Mouse (Mus musculus) C2C12 (cell line): ENCODE data around the gene Gan.

Experiments used
- CEBPB ChIP-seq: IDR thresholded peaks from one replicate; pipeline ENCODE4 v1.6.1; 2011; ENCODE audit warnings: low read depth, mild to moderate bottlenecking, control low read depth, moderate library complexity
- CTCF ChIP-seq: IDR thresholded peaks from one replicate; pipeline ENCODE4 v1.5.1; 2011; ENCODE audit not compliant: control insufficient read depth, insufficient read depth, insufficient read length
- FOSL1 ChIP-seq: IDR thresholded peaks from one replicate; pipeline ENCODE4 v1.8.0; 2011; ENCODE audit warnings: mild to moderate bottlenecking, low read length; ENCODE audit not compliant: poor library complexity, insufficient read depth, severe bottlenecking
- MAX ChIP-seq: IDR thresholded peaks from one replicate; pipeline ENCODE4 v1.6.1; 2011; ENCODE audit warnings: mild to moderate bottlenecking, control low read depth
- MYOD1 ChIP-seq: IDR thresholded peaks from one replicate; pipeline ENCODE4 v1.6.1; 2011; ENCODE audit warnings: low read depth; ENCODE audit not compliant: control insufficient read depth, insufficient read length
- MYOG ChIP-seq: IDR thresholded peaks from one replicate; pipeline ENCODE4 v1.6.1; 2011; ENCODE audit not compliant: control insufficient read depth, insufficient read length; ENCODE audit errors: extremely low read depth
- USF1 ChIP-seq: IDR thresholded peaks from one replicate; pipeline ENCODE4 v1.6.1; 2011; ENCODE audit warnings: low read depth, mild to moderate bottlenecking, control low read depth, moderate library complexity

DNA sequence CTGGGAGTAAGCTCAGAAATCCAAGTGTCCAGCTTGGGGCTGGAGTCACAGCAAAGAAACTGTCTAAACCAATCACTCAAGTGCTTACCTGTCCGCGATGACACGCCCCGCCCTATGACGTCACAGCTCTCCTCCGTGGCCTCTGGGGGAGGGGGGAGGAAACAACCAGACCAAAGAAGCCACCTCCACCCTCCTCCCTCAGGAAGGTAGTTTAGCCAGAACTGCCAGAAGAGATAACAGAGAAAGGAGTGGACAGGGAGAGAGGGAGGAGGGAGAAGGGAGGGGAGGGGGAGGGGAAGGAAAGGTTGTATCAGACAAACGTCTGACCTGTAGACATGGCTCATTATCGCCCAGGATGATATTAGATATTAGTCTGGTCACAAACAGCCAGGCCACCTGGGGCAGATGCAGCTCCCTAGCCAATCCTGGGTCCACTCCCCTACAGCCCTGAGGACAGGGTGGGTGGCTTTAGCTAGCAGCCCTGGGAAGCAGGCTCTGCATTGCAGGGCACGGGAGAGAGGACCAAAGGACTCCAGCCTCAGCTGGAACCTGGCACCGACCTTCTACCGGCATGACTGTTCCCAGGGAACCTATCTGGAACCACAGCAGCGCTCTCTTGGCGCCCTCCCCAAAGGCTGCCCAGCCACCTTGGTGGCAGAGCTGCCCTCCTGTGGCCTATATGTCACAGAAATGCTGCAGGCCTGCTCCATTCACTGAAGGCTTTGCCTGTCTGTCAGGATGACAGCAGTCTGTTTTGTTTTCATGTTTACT is 42.1 kb upstream of the Gan start:
- TF ChIP-seq CTCF (no peak), MAX (no peak), USF1 (no peak), MYOD1 (no peak), CEBPB (no peak), MYOG (no peak), FOSL1 (no peak)
